Mouse (Mus musculus): Measurements from ENCODE around the gene Spock1. TPM values are rescaled to one million over a fixed set of nuclear protein-coding genes. Genes with fewer than 3 reads are reported as not detected.

Gene Spock1
- total and polyA plus RNA-seq, 2 experiments: not detected

GRCm38 (mm10) chr13:57637606-57638132, 270.5 kb downstream of the Spock1 start:
- no peak for DNase-seq (ENCODE audit: extremely low read depth, low read depth, low spot score)
- TF ChIP-seq POLR2A (IDR thresholded peaks at IDR 0.05; ENCODE audit: extremely low read depth, insufficient read depth, low read length): no peak
- no peak for TF ChIP-seq CTCF (IDR thresholded peaks at IDR 0.05; ENCODE audit: low read depth, low read length)
- Histone ChIP-seq H3K27me3 (ENCODE audit: control insufficient read depth, insufficient read depth, low read length) (no peaks in the 10 kb centered on the region), H3K4me3 (ENCODE audit: insufficient read depth, low read depth, low read length) (no peak overlapping the region), H3K79me2 (ENCODE audit: control insufficient read depth, insufficient read depth, low read length) (no peaks in the 10 kb centered on the region), H3K27ac (replicated peaks; ENCODE audit: insufficient read depth, low read depth, low read length) (no peak overlapping the region), H3K36me3 (ENCODE audit: control insufficient read depth, insufficient read depth, low read length) (no peaks in the 10 kb centered on the region), H3K9ac (ENCODE audit: low read depth, low read length) (no peak overlapping the region), H3K4me1 (ENCODE audit: control insufficient read depth, insufficient read depth, low read length) (no peaks in the 10 kb centered on the region)
- WGBS: 84% methylated on average over 15 of the region's 15 CpGs

DNA sequence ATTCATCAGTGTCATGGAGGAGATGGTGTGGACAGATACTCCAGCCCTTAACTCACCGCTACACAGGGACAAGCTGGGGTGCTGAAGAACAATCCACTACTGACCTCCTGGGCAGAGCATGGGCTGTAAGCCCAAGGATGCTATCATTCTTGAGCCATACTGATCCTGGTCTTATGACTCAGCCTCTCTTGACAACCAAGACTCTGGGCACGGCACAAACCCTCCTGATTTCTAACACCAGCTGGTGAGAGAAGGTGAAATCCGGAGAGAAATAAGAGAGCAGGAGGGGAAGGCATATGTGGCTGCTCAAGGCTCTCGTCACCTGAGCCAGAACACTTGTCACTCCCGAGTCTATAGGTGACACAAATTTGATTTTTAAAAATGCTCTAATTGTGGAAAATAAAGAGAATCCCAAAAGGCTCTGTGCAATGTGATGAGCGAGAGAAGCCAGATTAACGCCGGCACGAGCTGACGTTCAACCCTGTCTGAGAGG, 271.0 kb downstream of the Spock1 start:
- Histone ChIP-seq H3K9ac (ENCODE audit: low read depth, low read length) (no peak overlapping the region), H3K27ac (replicated peaks; ENCODE audit: insufficient read depth, low read depth, low read length) (no peak overlapping the region), H3K4me1 (ENCODE audit: control insufficient read depth, insufficient read depth, low read length) (no peaks in the 10 kb centered on the region), H3K27me3 (ENCODE audit: control insufficient read depth, insufficient read depth, low read length) (no peaks in the 10 kb centered on the region), H3K79me2 (ENCODE audit: control insufficient read depth, insufficient read depth, low read length) (no peaks in the 10 kb centered on the region), H3K4me3 (ENCODE audit: insufficient read depth, low read depth, low read length) (no peak overlapping the region), H3K36me3 (ENCODE audit: control insufficient read depth, insufficient read depth, low read length) (no peaks in the 10 kb centered on the region)
- WGBS: 83% methylated on average over 10 of the region's 10 CpGs
- TF ChIP-seq POLR2A (IDR thresholded peaks at IDR 0.05; ENCODE audit: extremely low read depth, insufficient read depth, low read length) (no peak), CTCF (IDR thresholded peaks at IDR 0.05; ENCODE audit: low read depth, low read length) (no peak)
- DNase-seq (ENCODE audit: extremely low read depth, low read depth, low spot score): no peak

- H3K36me3 ChIP-seq (ENCODE audit: control insufficient read depth, insufficient read depth, low read length): no peaks in the 10 kb centered on the region
- no peaks in the 10 kb centered on the region for H3K79me2 ChIP-seq (ENCODE audit: control insufficient read depth, insufficient read depth, low read length)
- no peak for DNase-seq (ENCODE audit: extremely low read depth, low read depth, low spot score)
- H3K9ac ChIP-seq (ENCODE audit: low read depth, low read length): no peak overlapping the region
- no peaks in the 10 kb centered on the region for H3K27me3 ChIP-seq (ENCODE audit: control insufficient read depth, insufficient read depth, low read length)
- no peak overlapping the region for H3K4me3 ChIP-seq (ENCODE audit: insufficient read depth, low read depth, low read length)
- TF ChIP-seq CTCF (IDR thresholded peaks at IDR 0.05; ENCODE audit: low read depth, low read length): no peak
- TF ChIP-seq POLR2A (IDR thresholded peaks at IDR 0.05; ENCODE audit: extremely low read depth, insufficient read depth, low read length): no peak
- no peak overlapping the region for H3K27ac ChIP-seq (replicated peaks; ENCODE audit: insufficient read depth, low read depth, low read length)
- WGBS: 80% methylated on average over 10 of the region's 10 CpGs
- H3K4me1 ChIP-seq (ENCODE audit: control insufficient read depth, insufficient read depth, low read length): no peaks in the 10 kb centered on the region
These were observed 271.7 kb downstream of the Spock1 start for GRCm38 (mm10) chr13:57636196-57637015.

DNA sequence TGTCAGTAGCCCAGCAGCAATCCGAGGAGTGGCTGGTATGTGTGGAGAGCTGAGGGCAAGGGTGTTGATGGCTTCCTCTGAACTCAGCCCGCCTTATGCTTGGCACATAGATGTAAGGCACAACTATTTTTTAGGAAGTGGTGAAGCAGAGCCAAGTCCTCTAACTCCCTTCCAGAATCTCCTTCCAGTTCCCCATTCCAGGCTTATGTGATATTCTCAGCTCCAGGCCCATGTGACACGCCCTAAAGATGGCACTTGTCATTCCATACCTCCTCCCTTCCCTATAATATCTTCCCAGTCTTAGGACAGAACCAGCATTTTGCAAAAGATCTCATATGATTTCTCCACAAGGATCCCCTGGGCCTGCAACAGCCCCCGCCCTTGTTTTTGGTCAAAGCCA, 277.6 kb downstream of the Spock1 start:
- Histone ChIP-seq H3K4me1 (ENCODE audit: control insufficient read depth, insufficient read depth, low read length) (no peaks in the 10 kb centered on the region), H3K79me2 (ENCODE audit: control insufficient read depth, insufficient read depth, low read length) (no peaks in the 10 kb centered on the region), H3K27me3 (ENCODE audit: control insufficient read depth, insufficient read depth, low read length) (no peaks in the 10 kb centered on the region), H3K9ac (ENCODE audit: low read depth, low read length) (no peak overlapping the region), H3K36me3 (ENCODE audit: control insufficient read depth, insufficient read depth, low read length) (no peaks in the 10 kb centered on the region), H3K4me3 (ENCODE audit: insufficient read depth, low read depth, low read length) (no peak overlapping the region), H3K27ac (replicated peaks; ENCODE audit: insufficient read depth, low read depth, low read length) (no peak overlapping the region)
- WGBS: 81% methylated on average over 4 of the region's 4 CpGs
- DNase-seq (ENCODE audit: extremely low read depth, low read depth, low spot score): no peak
- TF ChIP-seq POLR2A (IDR thresholded peaks at IDR 0.05; ENCODE audit: extremely low read depth, insufficient read depth, low read length) (no peak), CTCF (IDR thresholded peaks at IDR 0.05; ENCODE audit: low read depth, low read length) (no peak)

DNA sequence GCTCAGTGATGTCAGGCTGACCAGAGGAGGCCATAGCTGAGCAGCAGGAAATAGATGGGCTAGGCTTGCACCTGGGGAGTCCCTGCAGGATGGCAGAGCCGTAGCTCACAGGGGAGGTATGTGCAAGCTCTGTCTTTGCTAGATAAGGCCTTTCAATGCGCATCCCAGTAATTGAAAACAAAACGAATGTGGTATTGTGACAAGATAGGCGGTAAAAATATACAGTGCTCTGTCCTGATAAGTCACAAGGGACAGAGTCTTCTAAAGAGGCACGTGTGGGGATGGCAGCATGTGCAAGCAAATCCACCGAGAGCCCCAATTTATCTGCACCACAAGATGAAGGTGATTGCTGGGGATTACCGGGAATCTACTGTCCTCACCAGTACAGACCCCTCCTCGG, 279.9 kb downstream of the Spock1 start:
- Histone ChIP-seq H3K4me1 (ENCODE audit: control insufficient read depth, insufficient read depth, low read length) (no peaks in the 10 kb centered on the region), H3K27ac (replicated peaks; ENCODE audit: insufficient read depth, low read depth, low read length) (no peak overlapping the region), H3K27me3 (ENCODE audit: control insufficient read depth, insufficient read depth, low read length) (no peaks in the 10 kb centered on the region), H3K36me3 (ENCODE audit: control insufficient read depth, insufficient read depth, low read length) (no peaks in the 10 kb centered on the region), H3K4me3 (ENCODE audit: insufficient read depth, low read depth, low read length) (no peak overlapping the region), H3K79me2 (ENCODE audit: control insufficient read depth, insufficient read depth, low read length) (no peaks in the 10 kb centered on the region), H3K9ac (ENCODE audit: low read depth, low read length) (no peak overlapping the region)
- DNase-seq (ENCODE audit: extremely low read depth, low read depth, low spot score): no peak
- TF ChIP-seq CTCF (IDR thresholded peaks at IDR 0.05; ENCODE audit: low read depth, low read length): no peak
- TF ChIP-seq POLR2A (IDR thresholded peaks at IDR 0.05; ENCODE audit: extremely low read depth, insufficient read depth, low read length): no peak
- 59% methylated on average over 8 of the region's 8 CpGs for WGBS

DNA sequence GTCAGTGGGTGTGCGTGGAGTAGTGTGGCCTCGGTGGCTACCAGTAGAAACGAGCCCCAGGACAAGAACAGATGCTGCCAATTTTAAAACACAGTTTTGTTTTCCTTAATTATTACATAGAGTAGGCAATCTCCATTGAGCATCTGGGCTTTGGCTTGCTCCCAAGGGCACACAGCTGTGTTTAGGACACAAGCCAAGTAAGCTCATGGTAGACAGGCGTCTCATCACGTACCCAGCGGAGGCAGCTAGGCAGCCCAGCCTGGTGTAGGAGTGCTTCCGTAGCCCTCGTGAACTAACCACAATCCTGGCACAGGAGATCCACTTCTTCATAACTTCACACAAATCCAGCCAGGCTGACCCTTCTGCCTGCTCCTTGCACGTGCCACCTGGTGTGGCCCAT, 281.7 kb downstream of the Spock1 start:
- no peaks in the 10 kb centered on the region for H3K4me1 ChIP-seq (ENCODE audit: control insufficient read depth, insufficient read depth, low read length)
- no peaks in the 10 kb centered on the region for H3K36me3 ChIP-seq (ENCODE audit: control insufficient read depth, insufficient read depth, low read length)
- no peaks in the 10 kb centered on the region for H3K79me2 ChIP-seq (ENCODE audit: control insufficient read depth, insufficient read depth, low read length)
- H3K9ac ChIP-seq (ENCODE audit: low read depth, low read length): no peak overlapping the region
- WGBS: 86% methylated on average over 9 of the region's 9 CpGs
- no peak for TF ChIP-seq POLR2A (IDR thresholded peaks at IDR 0.05; ENCODE audit: extremely low read depth, insufficient read depth, low read length)
- TF ChIP-seq CTCF (IDR thresholded peaks at IDR 0.05; ENCODE audit: low read depth, low read length): no peak
- no peaks in the 10 kb centered on the region for H3K27me3 ChIP-seq (ENCODE audit: control insufficient read depth, insufficient read depth, low read length)
- DNase-seq (ENCODE audit: extremely low read depth, low read depth, low spot score): no peak
- H3K27ac ChIP-seq (replicated peaks; ENCODE audit: insufficient read depth, low read depth, low read length): no peak overlapping the region
- no peak overlapping the region for H3K4me3 ChIP-seq (ENCODE audit: insufficient read depth, low read depth, low read length)

All from liver, adult 2 months (tissue).